Mouse (Mus musculus): Measurements from ENCODE around the gene Cnn2. TPM values are rescaled to one million over a fixed set of nuclear protein-coding genes. Genes with fewer than 3 reads are reported as not detected.
"Not testable (repeated sequence)": the region's sequence is repeated elsewhere in the genome, so short reads cannot be mapped to it uniquely, and the experiment has no call there.

The Cnn2 gene
- polyA plus RNA-seq, 1 experiment from 2014 or later: 293 TPM

GRCm38 (mm10) chr10:79950661-79951060 is 37.7 kb upstream of the Cnn2 start:
- WGBS: 84% methylated on average over 18 of the region's 18 CpGs
- no peak overlapping the region for H3K4me3 ChIP-seq (ENCODE audit: low read depth, low read length)
- peaks cover 5% of the 10 kb centered on the region; the same call in 1 of the 2 replicates for H3K4me1 ChIP-seq (ENCODE audit: control insufficient read depth, insufficient read depth, low read length)
- no peak overlapping the region for H3K9ac ChIP-seq (ENCODE audit: low read depth, low read length)
- no peak overlapping the region for H3K4me2 ChIP-seq (ENCODE audit: low read depth, low read length)
- no peak for DNase-seq (ENCODE audit: low spot score)
- H3K27me3 ChIP-seq (replicated peaks; ENCODE audit: control insufficient read depth, insufficient read depth, low read length): no peaks in the 10 kb centered on the region
- peaks cover 49% of the 10 kb centered on the region for H3K36me3 ChIP-seq (ENCODE audit: control insufficient read depth, insufficient read depth, low read length)
- H3K9me3 ChIP-seq (ENCODE audit: control insufficient read depth, low read length): no peaks in the 10 kb centered on the region
- H3K27ac ChIP-seq (replicated peaks; ENCODE audit: low read depth, low read length): no peak overlapping the region
- ATAC-seq (ENCODE audit: low read depth): no peak

- H3K4me2 ChIP-seq (ENCODE audit: low read depth, low read length): no peak overlapping the region
- H3K9ac ChIP-seq (ENCODE audit: low read depth, low read length): no peak overlapping the region
- no peak overlapping the region for H3K4me3 ChIP-seq (ENCODE audit: low read depth, low read length)
- 91% methylated on average over 6 of the region's 6 CpGs for WGBS
- H3K4me1 ChIP-seq (ENCODE audit: control insufficient read depth, insufficient read depth, low read length): no peaks in the 10 kb centered on the region
- H3K9me3 ChIP-seq (ENCODE audit: control insufficient read depth, low read length): no peaks in the 10 kb centered on the region
- DNase-seq (ENCODE audit: low spot score) (no peak), ATAC-seq (ENCODE audit: low read depth) (no peak)
- H3K27me3 ChIP-seq (replicated peaks; ENCODE audit: control insufficient read depth, insufficient read depth, low read length): no peaks in the 10 kb centered on the region
- H3K36me3 ChIP-seq (ENCODE audit: control insufficient read depth, insufficient read depth, low read length): peaks cover 37% of the 10 kb centered on the region
- H3K27ac ChIP-seq (replicated peaks; ENCODE audit: low read depth, low read length): no peak overlapping the region
Observed at GRCm38 (mm10) chr10:79953946-79954345, 34.4 kb upstream of the Cnn2 start.

DNA sequence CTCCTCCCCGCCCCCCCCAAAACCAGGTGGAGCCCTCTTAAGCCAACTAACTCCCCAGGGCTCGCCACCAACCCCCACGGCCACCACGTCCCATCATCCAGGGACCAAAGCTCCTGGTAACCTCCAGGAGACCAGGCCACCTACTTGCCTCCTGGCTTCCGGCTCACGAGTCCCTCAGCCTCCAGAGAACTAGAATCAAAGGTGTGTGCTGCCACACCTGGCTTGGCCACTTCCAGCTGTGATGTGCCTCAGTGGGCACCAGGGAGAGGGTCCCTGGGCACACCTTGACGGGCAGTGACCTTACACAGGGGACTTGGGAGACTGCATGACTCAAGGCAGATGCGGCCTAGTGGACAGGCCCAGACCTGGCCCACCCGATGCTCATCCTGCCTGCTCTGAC is 32.7 kb upstream of the Cnn2 start:
- H3K27ac ChIP-seq (replicated peaks; ENCODE audit: low read depth, low read length): no peak overlapping the region
- no peak for ATAC-seq (ENCODE audit: low read depth)
- peaks cover 19% of the 10 kb centered on the region for H3K36me3 ChIP-seq (ENCODE audit: control insufficient read depth, insufficient read depth, low read length)
- no peak for DNase-seq (ENCODE audit: low spot score)
- H3K9ac ChIP-seq (ENCODE audit: low read depth, low read length): peak overlapping the region; percentile 30; the same call in 1 of the 2 replicates
- H3K4me3 ChIP-seq (ENCODE audit: low read depth, low read length): no peak overlapping the region
- no peaks in the 10 kb centered on the region for H3K9me3 ChIP-seq (ENCODE audit: control insufficient read depth, low read length)
- WGBS: 77% methylated on average over 9 of the region's 9 CpGs
- H3K27me3 ChIP-seq (replicated peaks; ENCODE audit: control insufficient read depth, insufficient read depth, low read length): no peaks in the 10 kb centered on the region
- H3K4me1 ChIP-seq (ENCODE audit: control insufficient read depth, insufficient read depth, low read length): peaks cover 1% of the 10 kb centered on the region; the same call in 1 of the 2 replicates
- H3K4me2 ChIP-seq (ENCODE audit: low read depth, low read length): no peak overlapping the region

- Histone ChIP-seq H3K9me3 (ENCODE audit: control insufficient read depth, low read length) (no peaks in the 10 kb centered on the region), H3K4me3 (ENCODE audit: low read depth, low read length) (no peak overlapping the region), H3K27me3 (replicated peaks; ENCODE audit: control insufficient read depth, insufficient read depth, low read length) (no peaks in the 10 kb centered on the region), H3K36me3 (ENCODE audit: control insufficient read depth, insufficient read depth, low read length) (peaks cover 9% of the 10 kb centered on the region), H3K27ac (replicated peaks; ENCODE audit: low read depth, low read length) (no peak overlapping the region), H3K4me1 (ENCODE audit: control insufficient read depth, insufficient read depth, low read length) (peaks cover 6% of the 10 kb centered on the region), H3K4me2 (ENCODE audit: low read depth, low read length) (no peak overlapping the region), H3K9ac (ENCODE audit: low read depth, low read length) (no peak overlapping the region)
- 12% methylated on average over 4 of the region's 4 CpGs for WGBS
- no peak for ATAC-seq (ENCODE audit: low read depth)
- no peak for DNase-seq (ENCODE audit: low spot score)
Observed at GRCm38 (mm10) chr10:79956643-79957154, 31.7 kb upstream of the Cnn2 start.

GRCm38 (mm10) chr10:79958140-79958816 is 30.1 kb upstream of the Cnn2 start:
- ATAC-seq (ENCODE audit: low read depth): no peak
- DNase-seq (ENCODE audit: low spot score): peak; percentile 75
- Histone ChIP-seq H3K4me3 (ENCODE audit: low read depth, low read length) (no peak overlapping the region; the same call in 1 of the 2 replicates), H3K4me2 (ENCODE audit: low read depth, low read length) (0 out of 2 replicates have a peak overlapping the region, but pooled peaks have one; percentile 31), H3K36me3 (ENCODE audit: control insufficient read depth, insufficient read depth, low read length) (peaks cover 10% of the 10 kb centered on the region), H3K9me3 (ENCODE audit: control insufficient read depth, low read length) (no peaks in the 10 kb centered on the region), H3K27me3 (replicated peaks; ENCODE audit: control insufficient read depth, insufficient read depth, low read length) (no peaks in the 10 kb centered on the region), H3K4me1 (ENCODE audit: control insufficient read depth, insufficient read depth, low read length) (peaks cover 6% of the 10 kb centered on the region), H3K9ac (ENCODE audit: low read depth, low read length) (no peak overlapping the region), H3K27ac (replicated peaks; ENCODE audit: low read depth, low read length) (no peak overlapping the region)
- WGBS: 14% methylated on average over 21 of the region's 21 CpGs

DNA sequence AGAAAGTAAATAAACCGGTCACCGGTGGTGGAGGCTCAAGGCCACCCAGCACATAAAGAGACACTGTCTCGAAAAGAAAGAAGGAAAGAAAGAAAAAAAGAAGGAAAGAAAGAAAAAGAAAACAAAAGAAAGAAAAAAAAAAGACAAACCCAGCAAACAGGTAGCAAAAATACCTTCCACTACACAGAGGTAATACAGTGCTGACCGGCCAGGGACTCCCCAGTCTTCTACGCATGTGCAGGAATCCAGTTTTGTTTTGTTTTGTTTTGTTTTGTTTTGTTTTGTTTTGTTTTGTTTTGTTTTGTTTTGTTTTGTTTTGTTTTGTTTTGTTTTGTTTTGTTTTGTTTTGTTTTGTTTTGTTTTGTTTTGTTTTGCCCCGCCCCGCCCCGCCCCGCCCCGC is 29.0 kb upstream of the Cnn2 start:
- H3K4me3 ChIP-seq (ENCODE audit: low read depth, low read length): peak overlapping the region; percentile 99

GRCm38 (mm10) chr10:79959847-79960601 is 28.4 kb upstream of the Cnn2 start, which contains the start of gene Wdr18:
Wdr18 (plus strand) TSS chr10:79960152.
- Histone ChIP-seq H3K27ac (replicated peaks; ENCODE audit: low read depth, low read length) (peak within 1 kb of the TSS; percentile 74; the same call in 1 of the 2 replicates), H3K4me3 (ENCODE audit: low read depth, low read length) (peak within 1 kb of the TSS; percentile 99), H3K9me3 (ENCODE audit: control insufficient read depth, low read length) (no peaks in the 10 kb centered on the region), H3K4me2 (ENCODE audit: low read depth, low read length) (peak within 1 kb of the TSS; percentile 87), H3K4me1 (ENCODE audit: control insufficient read depth, insufficient read depth, low read length) (peaks cover 6% of the 10 kb centered on the region), H3K27me3 (replicated peaks; ENCODE audit: control insufficient read depth, insufficient read depth, low read length) (no peaks in the 10 kb centered on the region), H3K36me3 (ENCODE audit: control insufficient read depth, insufficient read depth, low read length) (peaks cover 27% of the 10 kb centered on the region), H3K9ac (ENCODE audit: low read depth, low read length) (peak within 1 kb of the TSS; percentile 85)
- WGBS: under 1% methylated on average over 48 of the region's 61 CpGs
- DNase-seq (ENCODE audit: low spot score) (peak; percentile 99), ATAC-seq (ENCODE audit: low read depth) (peak; percentile 96)

More for the DNA sequence above, 29.0 kb upstream of the Cnn2 start:
- H3K9me3 ChIP-seq (ENCODE audit: control insufficient read depth, low read length); DNase-seq (ENCODE audit: low spot score); H3K27ac ChIP-seq (replicated peaks; ENCODE audit: low read depth, low read length); H3K9ac ChIP-seq (ENCODE audit: low read depth, low read length); H3K27me3 ChIP-seq (replicated peaks; ENCODE audit: control insufficient read depth, insufficient read depth, low read length); H3K4me1 ChIP-seq (ENCODE audit: control insufficient read depth, insufficient read depth, low read length): not testable (repeated sequence)
- WGBS: 32% methylated on average over 10 of the region's 10 CpGs
- Histone ChIP-seq H3K36me3 (ENCODE audit: control insufficient read depth, insufficient read depth, low read length) (peaks cover 21% of the 10 kb centered on the region), H3K4me2 (ENCODE audit: low read depth, low read length) (peak overlapping the region; percentile 87)
- ATAC-seq (ENCODE audit: low read depth): 0 out of 2 replicates have a peak, but pooled peaks have one; percentile 31

GRCm38 (mm10) chr10:79960671-79961294 is 27.6 kb upstream of the Cnn2 start:
- Histone ChIP-seq H3K4me3 (ENCODE audit: low read depth, low read length) (peak overlapping the region; percentile 99), H3K4me2 (ENCODE audit: low read depth, low read length) (peak overlapping the region; percentile 87), H3K9ac (ENCODE audit: low read depth, low read length) (peak overlapping the region; percentile 85), H3K27ac (replicated peaks; ENCODE audit: low read depth, low read length) (no peak overlapping the region), H3K27me3 (replicated peaks; ENCODE audit: control insufficient read depth, insufficient read depth, low read length) (no peaks in the 10 kb centered on the region), H3K4me1 (ENCODE audit: control insufficient read depth, insufficient read depth, low read length) (peaks cover 6% of the 10 kb centered on the region), H3K36me3 (ENCODE audit: control insufficient read depth, insufficient read depth, low read length) (peaks cover 35% of the 10 kb centered on the region), H3K9me3 (ENCODE audit: control insufficient read depth, low read length) (no peaks in the 10 kb centered on the region)
- WGBS: 13% methylated on average over 10 of the region's 10 CpGs
- ATAC-seq (ENCODE audit: low read depth): no peak
- DNase-seq (ENCODE audit: low spot score): no peak
